Mouse (Mus musculus) CD8-positive naive resting alpha-beta T cell, adult 2 months (primary cell): Measurements from ENCODE around the gene Gm43517.

Experiments
- DNase-seq, 2 experiments: peaks; one replicate each; pipeline ENCODE4 v3.0.0; 2022; ENCODE audit warnings: low read depth in 2 of 2, low spot score in 2 of 2

Gm43517 gene

DNA sequence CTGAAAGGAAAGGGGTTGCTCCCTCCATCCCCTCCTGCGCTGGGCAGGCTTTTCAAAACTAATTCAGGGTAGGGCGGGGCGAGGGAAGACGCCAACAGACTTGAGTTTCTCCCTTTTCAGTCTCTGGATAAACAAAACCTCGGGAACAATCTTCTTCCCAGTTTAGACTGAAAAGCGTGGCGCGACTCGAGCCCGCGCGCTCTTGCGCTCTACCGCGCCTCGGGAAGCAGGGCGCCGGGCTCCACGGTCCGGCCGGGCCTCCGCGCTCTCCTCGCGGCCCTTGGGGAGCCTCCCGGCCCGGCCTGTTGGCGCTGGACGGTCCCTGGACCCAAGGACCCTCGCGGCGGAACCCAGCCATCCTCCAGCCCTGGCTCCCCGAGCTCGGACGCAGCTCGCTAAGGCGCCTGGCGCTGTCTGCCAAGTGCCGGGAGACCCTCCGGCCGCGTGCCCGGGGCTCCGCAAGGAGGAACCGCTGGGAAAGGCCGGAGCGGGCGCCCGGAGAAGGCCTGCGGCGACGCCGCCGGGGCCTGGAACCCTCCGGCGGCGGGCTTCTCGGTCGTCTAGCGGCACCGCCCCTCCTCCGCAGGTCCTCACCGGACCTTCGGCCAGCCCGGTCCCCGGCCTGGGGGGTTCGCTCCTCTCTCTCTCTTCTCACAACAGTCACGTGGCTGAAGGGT is 16.3 kb downstream of the Gm43517 start:
- no peak for DNase-seq

DNA sequence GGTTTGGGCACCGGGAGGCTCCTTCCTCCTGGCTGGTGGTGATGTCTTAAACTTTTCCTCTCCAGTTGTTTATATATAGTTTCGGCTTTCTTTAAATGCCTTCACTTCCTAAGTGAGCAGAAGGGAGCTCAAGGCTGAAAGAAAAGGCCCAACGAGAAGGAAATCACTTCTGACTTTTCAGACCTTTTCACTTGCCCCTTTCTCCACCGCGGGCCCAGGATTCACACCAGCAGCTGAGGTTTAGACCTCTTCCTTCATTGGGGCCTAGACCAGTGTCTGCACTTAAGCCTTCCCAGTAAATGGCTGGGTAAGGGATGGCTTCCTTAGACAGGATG is 16.8 kb downstream of the Gm43517 start:
- DNase-seq, result no peak

- no peak for DNase-seq
These were observed 24.9 kb downstream of the Gm43517 start for GRCm38 (mm10) chr12:49409833-49410232.

- DNase-seq, result no peak
These were observed 33.0 kb downstream of the Gm43517 start for GRCm38 (mm10) chr12:49417963-49418362.
